Mouse (Mus musculus) limb, embryonic 11.5 days (tissue): ENCODE results near the gene Tmc8. TPM values are rescaled to one million over a fixed set of nuclear protein-coding genes. Genes with fewer than 3 reads are reported as not detected.

Source experiments
- ATAC-seq: fragments of 200-750 bp; cut with Nextera tagmentation; 2 replicates; pipeline ENCODE4 v1.8.0; 2017; ENCODE audit warnings: low read depth; ENCODE audit not compliant: insufficient number of reproducible peaks, low FRiP score, low TSS enrichment
- DNase-seq: peaks from one replicate; pipeline ENCODE4 v3.0.0-alpha.2; 2015; ENCODE audit warnings: low spot score
- H3K27ac ChIP-seq: fragments of 300-500 bp; sonication (generic); replicated peaks from 2 replicates; pipeline ENCODE4 v1.5.1; 2014; ENCODE audit warnings: low read depth, mild to moderate bottlenecking, low read length
- H3K27me3 ChIP-seq: fragments of 300-500 bp; sonication (generic); 2 replicates; pipeline ENCODE4 v1.6.1; 2014; ENCODE audit warnings: mild to moderate bottlenecking, low read length, mixed read lengths; ENCODE audit not compliant: control insufficient read depth, insufficient read depth
- H3K36me3 ChIP-seq: fragments of 300-500 bp; sonication (generic); 2 replicates; pipeline ENCODE4 v1.6.1; 2014; ENCODE audit warnings: mild to moderate bottlenecking, low read length, moderate library complexity, mixed read lengths; ENCODE audit not compliant: control insufficient read depth, insufficient read depth
- H3K4me1 ChIP-seq: fragments of 300-500 bp; sonication (generic); 2 replicates; pipeline ENCODE4 v1.6.1; 2014; ENCODE audit warnings: low read length, mixed read lengths; ENCODE audit not compliant: control insufficient read depth, insufficient read depth
- H3K4me2 ChIP-seq: fragments of 300-500 bp; sonication (generic); 2 replicates; pipeline ENCODE4 v1.6.1; 2014; ENCODE audit warnings: low read depth, mild to moderate bottlenecking, moderate library complexity; ENCODE audit not compliant: severe bottlenecking
- H3K4me3 ChIP-seq: fragments of 300-500 bp; sonication (generic); 2 replicates; pipeline ENCODE4 v1.5.1; 2014; ENCODE audit warnings: low read depth, low read length
- H3K9ac ChIP-seq: fragments of 300-500 bp; sonication (generic); 2 replicates; pipeline ENCODE4 v1.6.1; 2014; ENCODE audit warnings: mild to moderate bottlenecking, low read length
- H3K9me3 ChIP-seq: fragments of 300-500 bp; sonication (generic); 2 replicates; pipeline ENCODE4 v1.6.1; 2016; ENCODE audit warnings: low read length; ENCODE audit not compliant: control insufficient read depth
- WGBS: fragments of 180-500 bp; shearing (Covaris S2); extraction: QIAGEN DNeasy Blood & Tissue Kit; methylation state at CpG from one replicate; pipeline ENCODE4 v1.1.7; 2014; 5-methylcytosine and 5-hydroxymethylcytosine counted together
- polyA plus RNA-seq: library from polyadenylated mRNA; unstranded; fragments of >200 nt; fragmentation: Nextera tagmentation; extraction: Ambion mirVana; gene quantifications from 2 replicates; pipeline ENCODE4 v1.2.1, GENCODE M21; 2014

The Tmc8 gene
- polyA plus RNA-seq, 1 experiment from 2014 or later = 0.87 TPM

- no peak overlapping the region for H3K4me3 ChIP-seq
- no peak overlapping the region for H3K27ac ChIP-seq
- no peak overlapping the region for H3K9ac ChIP-seq
- no peaks in the 10 kb centered on the region for H3K36me3 ChIP-seq
- no peaks in the 10 kb centered on the region for H3K9me3 ChIP-seq
- H3K4me2 ChIP-seq = no peak overlapping the region; the same call in 1 of the 2 replicates
- ATAC-seq (no peak), DNase-seq (peak; percentile 33)
- H3K27me3 ChIP-seq = no peaks in the 10 kb centered on the region
- 35% methylated on average over 13 of the region's 13 CpGs for WGBS
- no peaks in the 10 kb centered on the region; the same call in 1 of the 2 replicates for H3K4me1 ChIP-seq
Measured at GRCm38 (mm10) chr11:117836306-117836705, 54.4 kb downstream of the Tmc8 start.

GRCm38 (mm10) chr11:117838572-117838971 is 56.7 kb downstream of the Tmc8 start:
- Histone ChIP-seq H3K9me3 (no peaks in the 10 kb centered on the region), H3K27me3 (no peaks in the 10 kb centered on the region), H3K4me2 (no peak overlapping the region), H3K4me1 (no peaks in the 10 kb centered on the region), H3K27ac (no peak overlapping the region), H3K4me3 (no peak overlapping the region), H3K9ac (no peak overlapping the region), H3K36me3 (no peaks in the 10 kb centered on the region)
- 69% methylated on average over 2 of the region's 2 CpGs for WGBS
- ATAC-seq = no peak
- no peak for DNase-seq

DNA sequence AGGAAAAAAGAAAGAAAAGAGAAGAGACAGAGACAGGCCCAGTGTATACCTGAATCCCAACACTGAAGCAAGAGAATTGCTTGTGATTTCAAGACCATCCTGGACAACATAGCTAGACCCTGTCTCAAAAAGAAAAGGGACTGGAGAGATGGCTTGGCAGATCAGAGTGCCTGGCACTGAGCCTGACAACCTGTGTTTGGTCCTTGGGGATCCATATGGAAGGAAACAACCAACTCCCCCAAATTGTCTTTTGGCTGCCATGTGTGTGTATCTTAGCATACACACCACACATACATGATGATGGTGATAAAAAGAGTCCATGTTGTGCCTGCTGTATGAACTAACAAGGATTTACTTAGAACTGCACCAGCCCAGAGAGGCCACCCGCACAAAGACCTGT is 57.1 kb downstream of the Tmc8 start:
- H3K27ac ChIP-seq = no peak overlapping the region
- no peak overlapping the region for H3K4me3 ChIP-seq
- no peak overlapping the region for H3K9ac ChIP-seq
- H3K9me3 ChIP-seq = no peaks in the 10 kb centered on the region
- no peaks in the 10 kb centered on the region for H3K4me1 ChIP-seq
- no peaks in the 10 kb centered on the region for H3K36me3 ChIP-seq
- no peak overlapping the region for H3K4me2 ChIP-seq
- ATAC-seq (no peak), DNase-seq (no peak)
- no peaks in the 10 kb centered on the region for H3K27me3 ChIP-seq
- 75% methylated on average over 1 of the region's 1 CpGs for WGBS

GRCm38 (mm10) chr11:117840910-117841309 is 59.0 kb downstream of the Tmc8 start:
- no peak overlapping the region for H3K4me2 ChIP-seq
- no peaks in the 10 kb centered on the region for H3K27me3 ChIP-seq
- DNase-seq = no peak
- no peak overlapping the region for H3K4me3 ChIP-seq
- H3K9ac ChIP-seq = no peak overlapping the region
- H3K4me1 ChIP-seq = no peaks in the 10 kb centered on the region
- ATAC-seq = no peak
- 48% methylated on average over 1 of the region's 1 CpGs for WGBS
- H3K9me3 ChIP-seq = no peaks in the 10 kb centered on the region
- no peaks in the 10 kb centered on the region for H3K36me3 ChIP-seq
- H3K27ac ChIP-seq = no peak overlapping the region

Other genes starting within 250 kb of the Tmc8 start
- gene Tnrc6c, start 127.8 kb upstream of the Tmc8 start, polyA plus RNA-seq = 16.1 and 16.5 TPM in 2 replicates
- gene Tmc6, start 122 bp downstream of the Tmc8 start, polyA plus RNA-seq = 13.5 and 19.3 TPM in 2 replicates
- gene 6030468B19Rik, start 15.6 kb downstream of the Tmc8 start, polyA plus RNA-seq = 0.71 and 0.83 TPM in 2 replicates
- gene Gm20708, start 27.6 kb downstream of the Tmc8 start, polyA plus RNA-seq = 0.16 TPM in 1 of 2 replicates, not detected in the other
- gene Syngr2, start 27.6 kb downstream of the Tmc8 start, polyA plus RNA-seq = 30.1 and 33.2 TPM in 2 replicates
- 3.1 and 3.2 TPM in 2 replicates for gene Afmid, start 43.8 kb downstream of the Tmc8 start, polyA plus RNA-seq
- gene Tk1, start 44.0 kb downstream of the Tmc8 start, polyA plus RNA-seq = 126 and 138 TPM in 2 replicates
- gene Birc5, start 67.2 kb downstream of the Tmc8 start, polyA plus RNA-seq = 400 and 435 TPM in 2 replicates
- gene Tmem235, start 78.7 kb downstream of the Tmc8 start, polyA plus RNA-seq = not detected in 2 replicates
- gene Tha1, start 91.4 kb downstream of the Tmc8 start, polyA plus RNA-seq = 1.4 and 1.5 TPM in 2 replicates
- gene Socs3, start 188.0 kb downstream of the Tmc8 start, polyA plus RNA-seq = 5.4 and 6.7 TPM in 2 replicates
- 38.4 and 39.3 TPM in 2 replicates for gene Pgs1, start 204.2 kb downstream of the Tmc8 start, polyA plus RNA-seq